Mouse (Mus musculus) cerebellum, adult 9-10 months (tissue): ENCODE data around the gene Fam151a.
A peak's percentile ranks its signal among the peaks of the same experiment; 100 is the strongest.
"Not testable (repeated sequence)": the region's sequence is repeated elsewhere in the genome, so short reads cannot be mapped to it uniquely, and the experiment has no call there.

Experiments used
- DNase-seq: peaks from one replicate; pipeline ENCODE4 v3.0.0; 2022

Fam151a gene

DNA sequence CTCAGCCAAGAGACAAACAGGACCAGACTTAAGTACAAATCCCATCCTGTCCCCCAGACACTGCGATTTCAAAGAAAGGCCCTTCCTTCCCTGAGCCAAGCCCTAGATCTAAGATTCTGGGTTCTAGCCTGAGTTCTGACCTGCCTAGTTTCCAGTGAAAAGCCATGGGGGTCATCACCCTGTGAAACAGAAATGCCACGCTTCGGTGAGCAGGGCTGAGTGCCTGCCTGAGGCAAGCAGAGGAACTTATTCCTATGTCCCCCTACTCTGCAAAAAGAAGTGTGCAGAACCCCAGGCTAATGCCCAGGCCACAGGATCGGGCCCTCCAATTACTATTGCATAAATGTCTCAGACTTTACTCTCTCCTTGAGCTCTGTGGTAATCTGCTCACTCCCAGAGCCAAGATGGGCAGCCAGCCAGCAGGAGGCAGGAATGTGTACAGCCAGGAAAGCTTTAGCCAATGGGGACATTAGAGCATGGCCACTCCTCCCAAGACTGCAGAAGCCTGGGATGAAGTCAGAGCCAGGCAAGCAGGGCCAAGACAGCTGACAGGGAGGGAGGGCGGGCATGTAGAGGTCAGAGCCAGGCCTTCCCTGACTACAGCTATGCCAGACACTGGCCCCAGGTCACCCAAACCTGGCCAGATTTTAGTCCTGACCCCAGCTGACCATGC is 44.6 kb downstream of the Fam151a start:
- peak; percentile 93 for DNase-seq

GRCm38 (mm10) chr4:106780045-106780444 is 46.4 kb downstream of the Fam151a start:
- DNase-seq = no peak

DNA sequence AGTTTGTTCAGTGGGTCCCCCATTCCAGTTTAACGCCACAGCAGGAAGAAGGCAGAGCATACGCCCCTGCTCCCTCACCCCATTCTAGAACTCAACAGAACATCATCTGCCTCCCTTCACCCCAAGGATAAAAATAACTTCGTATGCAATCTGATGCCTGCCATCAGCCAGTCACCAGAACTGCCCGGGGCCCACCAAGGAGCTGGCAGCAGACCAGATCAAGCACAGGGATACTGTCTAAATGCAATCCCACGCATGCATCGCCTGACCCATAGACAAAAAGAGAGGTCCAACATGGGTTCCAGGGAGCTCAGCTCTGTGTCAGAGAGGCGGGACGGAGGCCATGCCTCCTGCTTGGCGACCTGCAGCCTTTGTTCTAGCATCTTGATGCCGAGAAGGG is 49.4 kb downstream of the Fam151a start:
- no peak for DNase-seq

DNA sequence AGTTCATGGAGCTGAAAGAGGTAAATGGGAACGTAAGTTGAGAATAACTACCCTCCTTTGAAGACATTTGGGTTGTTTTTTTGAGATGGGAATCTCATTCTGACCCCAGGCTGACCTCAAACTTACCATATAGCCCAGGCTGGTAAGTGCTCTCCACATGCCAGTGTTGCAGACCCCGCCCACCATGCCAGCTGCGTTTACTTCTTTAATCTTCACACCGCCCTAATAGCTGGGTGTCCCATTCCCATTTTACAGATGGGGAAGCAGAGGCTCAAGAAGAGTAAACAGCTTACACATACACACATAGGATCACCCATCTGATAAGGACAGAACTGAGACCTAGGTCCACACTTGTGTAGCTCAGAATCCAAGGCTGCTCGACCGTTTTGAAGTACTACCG is 51.1 kb downstream of the Fam151a start:
- DNase-seq = no peak

DNA sequence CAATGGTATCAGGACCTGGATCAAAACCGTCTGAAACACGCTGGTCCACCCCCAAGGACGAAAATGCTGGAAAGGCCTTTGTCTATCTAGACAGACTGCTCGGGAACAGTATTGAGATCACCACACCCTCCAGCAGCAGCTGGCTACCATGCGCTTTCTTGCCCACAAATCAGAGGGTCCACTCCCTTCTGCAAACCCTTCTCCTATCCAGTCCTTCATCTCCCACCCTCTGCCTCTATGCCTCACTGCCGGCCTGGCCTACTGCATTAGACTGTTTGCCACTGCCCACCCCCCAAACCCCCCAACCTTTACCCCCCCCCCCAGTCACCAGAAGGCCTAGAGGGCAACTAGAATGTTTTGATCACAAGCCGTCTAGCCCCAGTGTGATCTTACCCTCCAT is 51.7 kb downstream of the Fam151a start:
- no peak for DNase-seq

DNA sequence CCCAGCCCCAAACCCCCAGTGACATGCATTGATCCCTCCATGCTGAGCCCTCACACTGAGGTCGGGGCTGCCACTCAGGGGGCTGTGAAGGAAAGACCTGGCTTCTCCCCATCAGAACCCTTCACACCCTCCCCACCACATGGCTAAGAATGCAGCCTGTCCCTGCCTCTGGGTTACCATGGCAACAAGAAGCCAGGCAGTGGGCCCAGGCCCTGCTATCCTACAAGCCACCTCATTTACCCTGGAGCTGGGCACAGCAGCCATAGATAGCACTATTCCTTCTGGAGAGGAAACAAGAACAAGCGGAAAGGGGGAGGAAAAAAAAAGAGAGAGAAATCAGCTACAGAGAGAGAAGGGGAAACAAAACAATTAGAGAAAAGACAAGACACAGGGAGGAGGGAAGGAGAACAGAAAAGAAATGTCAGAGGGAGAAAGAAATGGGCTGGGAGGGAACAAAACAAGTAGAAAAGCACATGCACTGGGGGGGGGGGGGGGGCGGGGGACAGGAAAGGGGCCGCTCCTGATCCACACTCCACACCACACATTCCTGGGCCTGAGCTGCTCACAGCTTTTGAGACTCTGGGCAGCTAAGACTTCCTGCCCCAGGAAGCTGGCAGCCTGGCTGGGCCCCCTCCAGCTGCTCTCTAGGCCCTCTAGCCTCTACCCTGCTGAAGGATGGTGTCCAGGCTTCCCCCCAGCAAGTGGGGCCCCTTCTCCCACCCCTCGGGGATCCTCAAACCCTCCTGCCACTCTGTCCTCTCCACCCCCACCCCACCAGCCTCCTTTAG is 52.3 kb downstream of the Fam151a start:
- DNase-seq = no peak

DNA sequence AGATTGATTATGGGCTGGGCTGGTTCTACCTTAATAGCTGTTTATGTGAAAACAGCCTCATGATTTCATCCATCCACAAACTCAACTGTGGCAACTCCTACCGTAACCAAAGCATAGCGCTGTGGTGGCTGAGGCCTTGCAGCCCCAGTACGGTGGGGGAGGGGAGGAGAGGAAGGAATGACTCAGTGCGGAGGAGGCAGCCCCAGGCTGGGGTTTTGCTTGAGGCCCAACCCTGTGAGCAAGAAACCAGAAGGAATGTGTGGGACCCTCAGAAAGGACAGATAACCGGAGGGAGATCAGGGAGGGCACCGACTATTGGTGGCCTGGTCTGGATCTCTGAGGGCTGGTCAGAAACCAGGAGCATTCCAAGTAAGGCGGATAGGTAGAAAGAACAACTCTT is 54.1 kb downstream of the Fam151a start:
- no peak for DNase-seq

DNA sequence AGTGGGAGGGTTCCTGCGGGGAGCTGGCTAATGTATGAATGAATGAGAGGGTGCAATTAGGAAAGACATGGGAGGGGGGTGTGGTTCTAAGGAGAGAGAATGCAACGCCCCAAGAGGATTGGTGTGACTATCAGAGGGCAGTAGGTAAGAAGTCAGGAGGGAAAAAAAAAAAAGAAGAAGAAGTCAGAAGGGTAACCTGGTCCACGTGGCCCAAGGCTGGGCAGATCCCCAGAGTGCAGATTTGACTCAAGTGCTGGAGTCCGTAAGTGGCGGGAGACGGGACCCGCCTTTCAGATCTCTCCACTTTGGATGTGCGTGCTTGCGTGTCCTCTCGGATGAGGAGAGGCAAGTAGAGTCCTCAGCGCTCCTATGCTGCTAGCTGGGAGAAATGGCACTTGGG is 54.9 kb downstream of the Fam151a start:
- no peak for DNase-seq

DNA sequence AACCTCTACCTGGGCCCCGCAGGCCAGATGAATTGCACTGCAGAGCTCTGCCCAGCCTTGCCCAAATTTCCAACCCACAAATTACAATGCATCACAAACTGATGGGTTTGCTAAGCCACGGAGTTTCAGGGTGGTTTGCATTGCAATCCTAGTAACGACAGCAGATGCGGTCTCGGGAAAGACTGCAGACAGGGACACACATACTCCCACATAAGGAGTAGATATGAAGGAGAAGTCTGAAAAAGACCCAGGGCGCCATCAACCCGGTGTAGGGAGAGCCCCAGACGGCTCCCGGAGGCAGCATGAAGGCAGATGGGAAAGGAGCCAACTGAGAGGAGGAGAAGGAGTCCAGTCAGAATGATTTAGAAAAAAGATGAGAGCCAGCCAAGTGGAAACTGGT is 56.0 kb downstream of the Fam151a start:
- no peak for DNase-seq

- DNase-seq = not testable (repeated sequence)
Measured at GRCm38 (mm10) chr4:106790218-106790617, 56.5 kb downstream of the Fam151a start.

GRCm38 (mm10) chr4:106790938-106791337 is 57.2 kb downstream of the Fam151a start:
- DNase-seq = no peak

DNA sequence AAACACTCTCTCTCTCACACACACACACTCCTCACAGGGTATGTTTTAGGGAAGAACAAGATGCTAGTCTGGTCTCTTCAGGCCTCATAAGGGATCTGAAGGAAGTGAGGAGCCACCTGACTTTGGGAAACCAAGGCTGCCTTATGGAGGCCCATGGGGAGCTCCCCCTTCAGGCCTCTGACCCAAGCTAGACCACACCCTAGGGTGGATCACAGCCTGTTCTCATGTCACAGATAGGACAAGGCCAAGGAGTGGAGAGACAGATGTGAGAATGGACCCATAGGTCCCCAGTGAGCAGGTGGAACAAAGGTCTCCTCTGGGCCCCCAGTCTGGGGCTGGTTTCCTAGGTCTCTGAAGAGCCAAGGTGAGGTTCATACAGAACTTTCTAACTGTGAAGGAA is 58.6 kb downstream of the Fam151a start:
- DNase-seq = no peak

GRCm38 (mm10) chr4:106793826-106794225 is 60.1 kb downstream of the Fam151a start:
- not testable (repeated sequence) for DNase-seq

- no peak for DNase-seq
Measured at GRCm38 (mm10) chr4:106794247-106794646, 60.6 kb downstream of the Fam151a start.

- DNase-seq = no peak
Measured at GRCm38 (mm10) chr4:106795289-106795688, 61.6 kb downstream of the Fam151a start.
